Mouse (Mus musculus): ENCODE measurements around the gene Mif. TPM values are rescaled to one million over a fixed set of nuclear protein-coding genes. Genes with fewer than 3 reads are reported as not detected.
"Not testable (repeated sequence)": the region's sequence is repeated elsewhere in the genome, so short reads cannot be mapped to it uniquely, and the experiment has no call there.

The Mif gene
- total RNA-seq (2014; rRNA removed; ENCODE audit: low replicate concordance): 1,140 and 1,565 TPM in 2 replicates
- 1,324 and 1,428 TPM in 2 replicates for polyA plus RNA-seq (2015; fragmentation: Nextera tagmentation; extraction: Ambion mirVana)

DNA sequence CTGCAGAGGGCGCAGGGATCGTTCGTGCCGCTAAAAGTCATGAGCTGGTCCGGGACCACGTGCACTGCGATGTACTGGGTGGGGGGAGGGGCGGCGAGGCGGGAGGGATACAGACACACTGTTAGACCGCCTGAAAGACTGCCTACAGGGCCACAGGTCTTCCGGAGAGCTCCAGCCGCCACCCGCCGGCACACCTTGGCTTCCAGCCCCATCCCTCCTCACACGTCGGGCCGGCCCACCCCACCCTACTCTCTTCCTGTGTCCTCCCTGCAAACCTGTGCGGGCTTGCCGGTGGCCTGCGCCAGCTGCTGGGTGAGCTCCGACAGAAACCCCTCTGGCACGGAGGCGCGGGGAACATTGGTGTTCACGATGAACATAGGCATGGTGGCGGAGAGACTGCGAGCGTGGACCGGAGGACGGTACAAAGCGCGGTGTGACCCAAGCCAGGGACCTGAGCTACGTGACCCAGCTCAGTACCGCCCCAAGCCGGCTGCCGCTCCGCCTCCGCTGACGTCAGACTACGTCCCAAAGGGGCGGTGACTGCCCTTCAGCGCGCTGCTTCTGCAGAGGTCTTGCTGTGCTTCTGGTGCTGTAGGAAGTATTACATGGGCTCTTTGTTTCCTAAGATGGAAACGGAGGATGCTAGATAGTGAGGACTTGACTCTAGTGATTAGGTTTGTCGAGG is at the start of gene Mif:
TSS of gene Mif (minus strand) at position 455 of the 685 bp plus-strand sequence.
- Histone ChIP-seq H3K4me3 (ENCODE audit: low read depth, low read length) (peak within 1 kb of the TSS; percentile 60), H3K27ac (ENCODE audit: low read depth) (peak within 1 kb of the TSS; percentile 93), H3K4me1 (ENCODE audit: control insufficient read depth, insufficient read depth) (peaks cover 24% of the 10 kb centered on the region), H3K9ac (replicated peaks; ENCODE audit: low read depth, low read length) (peak within 1 kb of the TSS; percentile 61), H3K4me2 (ENCODE audit: low read depth, low read length) (peak within 1 kb of the TSS; percentile 77)
- H3K27me3 ChIP-seq (ENCODE audit: control insufficient read depth, insufficient read depth, low read length); H3K9me3 ChIP-seq (replicated peaks; ENCODE audit: control insufficient read depth, low read length); H3K36me3 ChIP-seq (replicated peaks; ENCODE audit: control insufficient read depth, insufficient read depth, low read length): not testable (repeated sequence)
- DNase-seq (ENCODE audit: low spot score) (peak; percentile 87), ATAC-seq (ENCODE audit: insufficient read depth, low read depth) (peak; percentile 96)
- WGBS: under 1% methylated on average over 35 of the region's 46 CpGs

DNA sequence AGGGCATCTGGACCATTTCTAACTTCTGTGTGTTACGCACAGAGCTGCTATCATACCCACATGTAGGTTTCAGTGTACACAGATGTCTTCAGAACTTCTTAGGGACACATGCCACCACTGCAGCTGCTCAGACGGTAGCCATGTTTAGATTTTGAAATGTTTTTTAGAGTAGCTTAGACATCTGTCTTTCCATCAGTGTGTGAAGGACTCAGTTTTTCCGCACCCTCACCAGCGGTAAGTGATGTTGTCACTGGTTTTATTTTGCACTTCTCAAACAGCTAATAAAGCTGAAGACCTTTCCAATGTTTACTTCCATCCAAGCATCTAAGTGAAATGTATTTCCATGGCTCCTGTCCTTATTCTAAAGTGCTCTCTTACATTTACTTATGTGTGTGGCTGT is 46.8 kb upstream of the Mif start:
- TF ChIP-seq CTCF (IDR thresholded peaks at IDR 0.05; ENCODE audit: low read depth) (no peak), EP300 (IDR thresholded peaks at IDR 0.05; ENCODE audit: low read depth) (no peak)
- ATAC-seq (ENCODE audit: insufficient read depth, low read depth): no peak
- no peaks in the 10 kb centered on the region for H3K27me3 ChIP-seq (ENCODE audit: control insufficient read depth, insufficient read depth, low read length)
- no peak overlapping the region for H3K27ac ChIP-seq (ENCODE audit: low read depth)
- H3K36me3 ChIP-seq (replicated peaks; ENCODE audit: control insufficient read depth, insufficient read depth, low read length): peaks cover 94% of the 10 kb centered on the region
- H3K4me2 ChIP-seq (ENCODE audit: low read depth, low read length): no peak overlapping the region
- no peak overlapping the region for H3K4me3 ChIP-seq (ENCODE audit: low read depth, low read length)
- no peaks in the 10 kb centered on the region for H3K9me3 ChIP-seq (replicated peaks; ENCODE audit: control insufficient read depth, low read length)
- no peak overlapping the region for H3K9ac ChIP-seq (replicated peaks; ENCODE audit: low read depth, low read length)
- no peaks in the 10 kb centered on the region for H3K4me1 ChIP-seq (ENCODE audit: control insufficient read depth, insufficient read depth)
- no peak for DNase-seq (ENCODE audit: low spot score)
- WGBS: 93% methylated on average over 4 of the region's 4 CpGs

DNA sequence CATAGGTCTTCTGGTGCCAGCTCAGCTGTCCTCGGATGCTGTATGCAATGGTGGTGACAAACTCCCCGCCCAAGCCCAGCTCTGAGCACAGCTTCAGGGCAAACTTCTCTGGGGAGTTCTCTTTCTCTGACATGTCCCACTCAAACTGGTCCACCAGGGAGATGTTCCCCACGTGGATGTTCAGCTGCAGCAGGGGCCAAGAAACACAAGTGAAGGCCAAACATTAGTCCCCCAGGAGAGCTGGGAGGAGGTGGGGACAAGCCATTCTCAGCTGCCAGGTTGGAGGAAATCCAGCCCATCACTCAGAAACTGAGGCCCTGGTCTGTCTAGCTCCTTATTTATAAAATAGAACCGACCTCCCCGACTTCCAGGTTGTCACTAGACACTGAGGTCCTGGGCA is 44.4 kb upstream of the Mif start:
- H3K4me1 ChIP-seq (ENCODE audit: control insufficient read depth, insufficient read depth): peaks cover 4% of the 10 kb centered on the region; the same call in 1 of the 2 replicates
- TF ChIP-seq EP300 (IDR thresholded peaks at IDR 0.05; ENCODE audit: low read depth) (no peak), CTCF (IDR thresholded peaks at IDR 0.05; ENCODE audit: low read depth) (no peak)
- no peak overlapping the region for H3K27ac ChIP-seq (ENCODE audit: low read depth)
- 79% methylated on average over 5 of the region's 5 CpGs for WGBS
- H3K36me3 ChIP-seq (replicated peaks; ENCODE audit: control insufficient read depth, insufficient read depth, low read length): peaks cover 77% of the 10 kb centered on the region
- no peak overlapping the region for H3K4me3 ChIP-seq (ENCODE audit: low read depth, low read length)
- ATAC-seq (ENCODE audit: insufficient read depth, low read depth) (no peak), DNase-seq (ENCODE audit: low spot score) (no peak)
- no peak overlapping the region for H3K4me2 ChIP-seq (ENCODE audit: low read depth, low read length)
- H3K9me3 ChIP-seq (replicated peaks; ENCODE audit: control insufficient read depth, low read length): no peaks in the 10 kb centered on the region
- no peaks in the 10 kb centered on the region for H3K27me3 ChIP-seq (ENCODE audit: control insufficient read depth, insufficient read depth, low read length)
- H3K9ac ChIP-seq (replicated peaks; ENCODE audit: low read depth, low read length): no peak overlapping the region

DNA sequence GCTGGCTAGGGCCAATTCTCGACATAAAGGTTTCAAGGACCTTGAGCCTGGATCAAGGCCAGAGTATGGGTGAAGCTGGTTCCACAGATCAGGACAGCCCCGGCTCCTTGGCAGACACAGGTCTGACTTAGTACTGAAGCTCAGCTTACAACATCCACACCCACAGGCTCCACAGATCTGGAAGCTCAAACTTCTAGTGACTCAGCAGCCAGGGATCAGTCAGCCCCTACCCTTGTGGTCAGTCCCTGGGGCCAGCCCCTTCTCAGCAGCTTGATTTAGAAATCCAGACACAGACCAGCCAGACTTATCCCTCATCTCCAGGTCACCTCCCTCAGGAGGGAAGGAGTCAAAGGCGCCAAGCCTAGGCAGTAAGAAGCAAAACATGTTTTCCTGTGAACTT is 38.8 kb upstream of the Mif start:
- Histone ChIP-seq H3K4me2 (ENCODE audit: low read depth, low read length) (no peak overlapping the region), H3K36me3 (replicated peaks; ENCODE audit: control insufficient read depth, insufficient read depth, low read length) (peaks cover 53% of the 10 kb centered on the region), H3K27me3 (ENCODE audit: control insufficient read depth, insufficient read depth, low read length) (no peaks in the 10 kb centered on the region), H3K9me3 (replicated peaks; ENCODE audit: control insufficient read depth, low read length) (no peaks in the 10 kb centered on the region), H3K4me3 (ENCODE audit: low read depth, low read length) (no peak overlapping the region), H3K4me1 (ENCODE audit: control insufficient read depth, insufficient read depth) (peaks cover 18% of the 10 kb centered on the region), H3K27ac (ENCODE audit: low read depth) (peak overlapping the region; percentile 81), H3K9ac (replicated peaks; ENCODE audit: low read depth, low read length) (0 out of 2 replicates have a peak overlapping the region, but pooled peaks have one; percentile 3)
- no peak for TF ChIP-seq CTCF (IDR thresholded peaks at IDR 0.05; ENCODE audit: low read depth)
- TF ChIP-seq EP300 (IDR thresholded peaks at IDR 0.05; ENCODE audit: low read depth): no peak
- ATAC-seq (ENCODE audit: insufficient read depth, low read depth) (peak; percentile 61), DNase-seq (ENCODE audit: low spot score) (peak; percentile 63)
- WGBS: 16% methylated on average over 3 of the region's 3 CpGs

DNA sequence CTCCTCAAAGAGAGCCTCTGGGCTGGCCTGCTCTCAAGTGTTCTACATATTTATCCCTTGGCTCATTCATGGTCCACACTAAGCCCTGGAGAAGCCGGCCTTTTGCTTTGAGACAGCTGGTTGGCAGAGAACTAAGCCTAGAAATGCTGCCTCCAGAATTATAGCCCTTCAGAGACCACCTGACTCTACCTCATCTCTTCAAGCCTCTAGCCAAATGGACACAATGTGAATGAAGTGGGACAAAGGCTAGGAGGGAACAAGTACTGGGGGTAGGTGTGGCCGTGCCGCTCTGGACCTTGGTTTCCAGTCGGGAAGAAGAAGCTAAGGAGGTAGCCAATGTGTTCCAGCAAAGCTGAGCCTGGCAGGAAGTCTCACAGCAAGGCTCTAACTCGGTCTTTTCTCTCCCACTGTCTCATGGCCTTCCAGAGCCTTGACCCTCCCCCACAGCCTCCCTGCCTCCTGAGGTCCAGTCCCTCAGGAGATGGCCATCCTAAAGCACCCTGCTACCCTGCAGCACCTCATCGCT is 38.1 kb upstream of the Mif start:
- no peak overlapping the region for H3K9ac ChIP-seq (replicated peaks; ENCODE audit: low read depth, low read length)
- peaks cover 45% of the 10 kb centered on the region for H3K36me3 ChIP-seq (replicated peaks; ENCODE audit: control insufficient read depth, insufficient read depth, low read length)
- no peaks in the 10 kb centered on the region for H3K9me3 ChIP-seq (replicated peaks; ENCODE audit: control insufficient read depth, low read length)
- no peaks in the 10 kb centered on the region for H3K27me3 ChIP-seq (ENCODE audit: control insufficient read depth, insufficient read depth, low read length)
- 68% methylated on average over 6 of the region's 6 CpGs for WGBS
- peak overlapping the region; percentile 81; the same call in 1 of the 2 replicates for H3K27ac ChIP-seq (ENCODE audit: low read depth)
- H3K4me3 ChIP-seq (ENCODE audit: low read depth, low read length): no peak overlapping the region
- DNase-seq (ENCODE audit: low spot score) (no peak), ATAC-seq (ENCODE audit: insufficient read depth, low read depth) (no peak)
- peaks cover 22% of the 10 kb centered on the region for H3K4me1 ChIP-seq (ENCODE audit: control insufficient read depth, insufficient read depth)
- H3K4me2 ChIP-seq (ENCODE audit: low read depth, low read length): no peak overlapping the region
- no peak for TF ChIP-seq EP300 (IDR thresholded peaks at IDR 0.05; ENCODE audit: low read depth)
- no peak for TF ChIP-seq CTCF (IDR thresholded peaks at IDR 0.05; ENCODE audit: low read depth)
